Mouse (Mus musculus) heart, embryonic 12.5 days (tissue): Measurements from ENCODE around the gene Olfr1500. TPM values are rescaled to one million over a fixed set of nuclear protein-coding genes. Genes with fewer than 3 reads are reported as not detected.

Source experiments
- polyA plus RNA-seq: library from polyadenylated mRNA; unstranded; fragments of >200 nt; fragmentation: Nextera tagmentation; extraction: Ambion mirVana; gene quantifications from 2 replicates; pipeline ENCODE4 v1.2.1, GENCODE M21; 2016

Gene Olfr1500
- polyA plus RNA-seq, 1 experiment from 2014 or later, result not detected

Other genes with a start within 250 kb of the Olfr1500 start
- not detected in 2 replicates for gene Olfr1484, start 247.0 kb downstream of the Olfr1500 start, polyA plus RNA-seq
- not detected in 2 replicates for gene Olfr1487, start 213.1 kb downstream of the Olfr1500 start, polyA plus RNA-seq
- gene Olfr1489, start 198.9 kb downstream of the Olfr1500 start, polyA plus RNA-seq, result not detected in 2 replicates
- not detected in 2 replicates for gene Olfr1490, start 179.4 kb downstream of the Olfr1500 start, polyA plus RNA-seq
- not detected in 2 replicates for gene Olfr1491, start 133.2 kb downstream of the Olfr1500 start, polyA plus RNA-seq
- gene Olfr1493-ps1, start 107.2 kb downstream of the Olfr1500 start, polyA plus RNA-seq, result not detected in 2 replicates
- gene Olfr1494, start 90.8 kb downstream of the Olfr1500 start, polyA plus RNA-seq, result not detected in 2 replicates
- not detected in 2 replicates for gene Olfr1495, start 65.9 kb downstream of the Olfr1500 start, polyA plus RNA-seq
- not detected in 2 replicates for gene Olfr1496, start 52.6 kb downstream of the Olfr1500 start, polyA plus RNA-seq
- not detected in 2 replicates for gene Olfr1497, start 32.3 kb downstream of the Olfr1500 start, polyA plus RNA-seq
- gene Olfr1499, start 11.0 kb downstream of the Olfr1500 start, polyA plus RNA-seq, result not detected in 2 replicates
- not detected in 2 replicates for gene Olfr1501, start 20.2 kb upstream of the Olfr1500 start, polyA plus RNA-seq
- not detected in 2 replicates for gene Olfr1502, start 31.3 kb upstream of the Olfr1500 start, polyA plus RNA-seq
- not detected in 2 replicates for gene Olfr1504, start 67.4 kb upstream of the Olfr1500 start, polyA plus RNA-seq
- gene Olfr1505, start 83.0 kb upstream of the Olfr1500 start, polyA plus RNA-seq, result not detected in 2 replicates